Mouse (Mus musculus): ENCODE data around the gene Wdr62.

GRCm38 (mm10) chr7:30309395-30310129 lies 29.3 kb upstream of the Wdr62 start:
- TF ChIP-seq CTCF (IDR thresholded peaks at IDR 0.05; ENCODE audit: low read depth, low read length), result no peak
- no peak for TF ChIP-seq EP300 (IDR thresholded peaks at IDR 0.05; ENCODE audit: insufficient read depth, low read depth, low read length)
- no peak for TF ChIP-seq POLR2A (IDR thresholded peaks at IDR 0.05; ENCODE audit: insufficient read depth, low read length)

All from ES-Bruce4 (cell line).